Mouse (Mus musculus): ENCODE results near the gene Slc5a6. TPM values are rescaled to one million over a fixed set of nuclear protein-coding genes. Genes with fewer than 3 reads are reported as not detected.

Slc5a6 gene
- 10.2 and 11.2 TPM in 2 replicates for polyA plus RNA-seq (2012; rRNA removed)

GRCm38 (mm10) chr5:31048763-31049641 lies at the start of gene Slc5a6:
Slc5a6 (minus strand) TSS chr5:31048924.

GRCm38 (mm10) chr5:31054261-31055215 lies 5.8 kb upstream of the Slc5a6 start, which contains the start of gene Cad:
Cad (plus strand) TSS chr5:31054780.

GRCm38 (mm10) chr5:31047848-31048762 lies 619 bp downstream of the Slc5a6 start, which contains the start of gene Atraid:
Atraid (plus strand) TSS chr5:31048312.

Other genes with a start within 250 kb of the Slc5a6 start
- 22.6 and 26.0 TPM in 2 replicates for gene Mapre3, start 234.3 kb downstream of the Slc5a6 start, polyA plus RNA-seq (2012; rRNA removed)
- gene Tmem214, start 180.9 kb downstream of the Slc5a6 start, polyA plus RNA-seq (2012; rRNA removed), result 71.5 and 79.9 TPM in 2 replicates
- gene Agbl5, start 160.2 kb downstream of the Slc5a6 start, polyA plus RNA-seq (2012; rRNA removed), result 9.1 and 9.8 TPM in 2 replicates
- gene Ost4, start 141.1 kb downstream of the Slc5a6 start, polyA plus RNA-seq (2012; rRNA removed), result 79.7 and 85.2 TPM in 2 replicates
- gene Emilin1, start 135.5 kb downstream of the Slc5a6 start, polyA plus RNA-seq (2012; rRNA removed), result 55.3 and 56.4 TPM in 2 replicates
- gene Khk, start 127.5 kb downstream of the Slc5a6 start, polyA plus RNA-seq (2012; rRNA removed), result 20.9 and 21.4 TPM in 2 replicates
- 56.1 and 81.0 TPM in 2 replicates for gene Cgref1, start 103.3 kb downstream of the Slc5a6 start, polyA plus RNA-seq (2012; rRNA removed)
- 252 and 282 TPM in 2 replicates for gene Preb, start 88.6 kb downstream of the Slc5a6 start, polyA plus RNA-seq (2012; rRNA removed)
- gene Tcf23, start 80.3 kb downstream of the Slc5a6 start, polyA plus RNA-seq (2012; rRNA removed), result 10.1 and 12.4 TPM in 2 replicates
- 27.4 and 33.9 TPM in 2 replicates for gene Atraid, start 612 bp downstream of the Slc5a6 start, polyA plus RNA-seq (2012; rRNA removed)
- 11.9 and 14.2 TPM in 2 replicates for gene Cad, start 5.9 kb upstream of the Slc5a6 start, polyA plus RNA-seq (2012; rRNA removed)
- not detected in 2 replicates for gene Dnajc5g, start 57.4 kb upstream of the Slc5a6 start, polyA plus RNA-seq (2012; rRNA removed)
- gene Slc30a3, start 59.3 kb upstream of the Slc5a6 start, polyA plus RNA-seq (2012; rRNA removed), result 0.15 and 0.29 TPM in 2 replicates
- gene Trim54, start 67.8 kb upstream of the Slc5a6 start, polyA plus RNA-seq (2012; rRNA removed), result 2.8 and 4.1 TPM in 2 replicates
- gene Ucn, start 89.9 kb upstream of the Slc5a6 start, polyA plus RNA-seq (2012; rRNA removed), result not detected in 2 replicates
- gene Mpv17, start 105.3 kb upstream of the Slc5a6 start, polyA plus RNA-seq (2012; rRNA removed), result 23.9 and 27.3 TPM in 2 replicates
- 0.14 and 2.1 TPM in 2 replicates for gene Gm29609, start 131.0 kb upstream of the Slc5a6 start, polyA plus RNA-seq (2012; rRNA removed)
- 13.3 and 14.6 TPM in 2 replicates for gene Gtf3c2, start 131.2 kb upstream of the Slc5a6 start, polyA plus RNA-seq (2012; rRNA removed)
- gene Snx17, start 144.3 kb upstream of the Slc5a6 start, polyA plus RNA-seq (2012; rRNA removed), result 36.2 and 37.1 TPM in 2 replicates
- 20.2 and 24.5 TPM in 2 replicates for gene Eif2b4, start 144.5 kb upstream of the Slc5a6 start, polyA plus RNA-seq (2012; rRNA removed)
- 25.0 and 34.4 TPM in 2 replicates for gene Zfp513, start 153.4 kb upstream of the Slc5a6 start, polyA plus RNA-seq (2012; rRNA removed)
- gene Ppm1g, start 171.8 kb upstream of the Slc5a6 start, polyA plus RNA-seq (2012; rRNA removed), result 42.5 and 93.0 TPM in 2 replicates
- gene Nrbp1, start 191.9 kb upstream of the Slc5a6 start, polyA plus RNA-seq (2012; rRNA removed), result 121 and 134 TPM in 2 replicates
- 0.13 TPM in 1 of 2 replicates, not detected in the other for gene Gm9970, start 192.3 kb upstream of the Slc5a6 start, polyA plus RNA-seq (2012; rRNA removed)
- gene Krtcap3, start 202.8 kb upstream of the Slc5a6 start, polyA plus RNA-seq (2012; rRNA removed), result 113 and 161 TPM in 2 replicates
- 11.9 and 14.9 TPM in 2 replicates for gene Ift172, start 242.2 kb upstream of the Slc5a6 start, polyA plus RNA-seq (2012; rRNA removed)
- 6.3 and 7.4 TPM in 2 replicates for gene Fndc4, start 247.2 kb upstream of the Slc5a6 start, polyA plus RNA-seq (2012; rRNA removed)
- not detected in 2 replicates for gene Gckr, start 248.5 kb upstream of the Slc5a6 start, polyA plus RNA-seq (2012; rRNA removed)

All from stomach, adult 2 months (tissue).